Mouse (Mus musculus): ENCODE results near the gene 1110017D15Rik. TPM values are rescaled to one million over a fixed set of nuclear protein-coding genes. Genes with fewer than 3 reads are reported as not detected.
A peak's percentile ranks its signal among the peaks of the same experiment; 100 is the strongest.

1110017D15Rik gene
- polyA plus RNA-seq, 1 experiment from 2014 or later = 0.68 TPM

DNA sequence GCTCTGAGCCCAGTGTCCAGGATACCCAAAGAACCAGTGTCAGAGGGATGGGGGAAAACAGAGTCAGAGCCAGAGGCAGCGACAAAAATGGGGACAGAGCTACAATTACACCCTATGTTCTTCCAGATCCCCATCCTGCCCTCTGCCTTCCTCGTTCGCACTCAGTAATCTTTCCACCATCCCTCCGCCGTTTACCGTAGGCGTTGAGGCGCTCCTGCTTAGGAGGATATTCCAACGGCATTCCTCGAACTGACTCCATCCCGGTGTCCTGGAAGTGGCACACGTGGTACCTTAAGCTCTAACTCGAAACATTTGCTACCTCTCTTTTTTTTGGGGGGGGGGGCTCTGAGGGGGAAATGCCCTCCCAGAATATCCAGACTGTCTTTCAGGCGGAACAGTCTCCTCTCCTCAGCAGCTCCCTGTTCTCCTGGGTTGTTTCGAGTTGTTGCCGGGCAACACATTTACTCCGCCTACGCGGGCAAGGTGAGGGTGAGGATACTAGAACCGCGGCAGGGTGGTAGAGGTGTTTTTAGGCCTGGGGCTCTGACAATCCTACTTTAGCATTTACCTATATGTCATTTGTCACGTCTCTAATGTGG, 9.7 kb downstream of the 1110017D15Rik start:
- H3K9me3 ChIP-seq (replicated peaks; ENCODE audit: low read length) = no peaks in the 10 kb centered on the region
- no peak for ATAC-seq (replicated peaks; ENCODE audit: low FRiP score, low read depth)
- H3K4me3 ChIP-seq (replicated peaks; ENCODE audit: low read depth, low read length) = peak overlapping the region; percentile 50
- TF ChIP-seq CTCF (IDR thresholded peaks at IDR 0.05; ENCODE audit: low read depth) = no peak
- DNase-seq (ENCODE audit: low spot score) = no peak
- no peaks in the 10 kb centered on the region; the same call in 1 of the 2 replicates for H3K27me3 ChIP-seq (ENCODE audit: insufficient read depth, low read length)
- no peak overlapping the region for H3K27ac ChIP-seq
- H3K9ac ChIP-seq (ENCODE audit: low read depth, low read length) = peak overlapping the region; percentile 40; the same call in 1 of the 2 replicates
- H3K4me1 ChIP-seq (replicated peaks; ENCODE audit: insufficient read depth, low read length) = peaks cover 9% of the 10 kb centered on the region; the same call in 1 of the 2 replicates
- no peaks in the 10 kb centered on the region for H3K36me3 ChIP-seq (ENCODE audit: insufficient read depth, low read length)
- peak overlapping the region; percentile 92 for H3K4me2 ChIP-seq (ENCODE audit: low read length)
- 5% methylated on average over 22 of the region's 22 CpGs for WGBS

DNA sequence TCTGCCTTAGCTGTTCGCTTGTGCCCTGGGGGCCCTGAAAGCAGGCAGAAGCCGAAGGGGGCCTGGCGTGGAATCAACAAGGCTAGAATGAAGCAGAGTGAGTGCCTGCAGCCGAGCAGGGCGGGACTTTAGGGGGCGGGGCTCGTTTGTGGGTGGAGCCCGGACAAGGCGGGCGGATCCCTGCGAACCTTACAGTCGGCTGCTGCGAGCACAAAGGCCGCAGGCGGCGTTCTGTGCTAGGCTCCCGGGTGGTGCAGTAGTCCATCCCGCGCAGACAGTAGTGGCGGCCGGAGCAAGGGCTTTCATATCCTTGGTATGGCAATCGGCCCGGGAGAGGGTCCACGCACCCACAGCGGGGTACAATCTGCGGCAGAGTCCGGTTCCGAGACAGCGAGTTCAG, 10.2 kb downstream of the 1110017D15Rik start:
- under 1% methylated on average over 29 of the region's 29 CpGs for WGBS
- Histone ChIP-seq H3K4me1 (replicated peaks; ENCODE audit: insufficient read depth, low read length) (peaks cover 9% of the 10 kb centered on the region; the same call in 1 of the 2 replicates), H3K27me3 (ENCODE audit: insufficient read depth, low read length) (no peaks in the 10 kb centered on the region; the same call in 1 of the 2 replicates), H3K4me2 (ENCODE audit: low read length) (peak overlapping the region; percentile 92), H3K4me3 (replicated peaks; ENCODE audit: low read depth, low read length) (peak overlapping the region; percentile 50), H3K9me3 (replicated peaks; ENCODE audit: low read length) (no peaks in the 10 kb centered on the region), H3K36me3 (ENCODE audit: insufficient read depth, low read length) (no peaks in the 10 kb centered on the region), H3K9ac (ENCODE audit: low read depth, low read length) (peak overlapping the region; percentile 40; the same call in 1 of the 2 replicates), H3K27ac (no peak overlapping the region)
- ATAC-seq (replicated peaks; ENCODE audit: low FRiP score, low read depth) = peak; percentile 64
- no peak; the same call in 1 of the 2 replicates for TF ChIP-seq CTCF (IDR thresholded peaks at IDR 0.05; ENCODE audit: low read depth)
- peak; percentile 89 for DNase-seq (ENCODE audit: low spot score)

DNA sequence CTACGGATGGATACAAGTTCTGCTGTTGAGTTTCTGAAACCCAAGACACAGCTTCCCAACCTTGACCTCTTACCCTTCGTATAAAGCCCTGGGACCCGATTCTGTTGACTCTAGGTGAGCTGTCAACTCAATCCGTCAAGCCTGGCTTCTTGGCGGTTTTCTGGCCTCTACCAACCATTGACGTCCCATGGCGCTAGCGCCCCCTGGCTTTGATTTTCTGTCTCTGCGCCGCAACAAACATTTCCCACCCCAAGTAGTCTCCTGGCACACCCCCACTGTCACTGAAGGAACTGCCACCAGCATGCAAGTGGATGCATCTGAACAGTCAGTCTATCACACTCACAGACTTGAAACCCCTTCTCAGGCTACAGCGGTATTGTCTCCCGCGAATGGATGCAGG, 11.0 kb downstream of the 1110017D15Rik start:
- H3K4me2 ChIP-seq (ENCODE audit: low read length) = peak overlapping the region; percentile 92
- ATAC-seq (replicated peaks; ENCODE audit: low FRiP score, low read depth) (no peak), DNase-seq (ENCODE audit: low spot score) (peak; percentile 56)
- WGBS = 11% methylated on average over 13 of the region's 13 CpGs
- TF ChIP-seq CTCF (IDR thresholded peaks at IDR 0.05; ENCODE audit: low read depth) = peak; percentile 75
- H3K4me1 ChIP-seq (replicated peaks; ENCODE audit: insufficient read depth, low read length) = peaks cover 9% of the 10 kb centered on the region; the same call in 1 of the 2 replicates
- H3K27ac ChIP-seq = no peak overlapping the region
- H3K9ac ChIP-seq (ENCODE audit: low read depth, low read length) = peak overlapping the region; percentile 40; the same call in 1 of the 2 replicates
- no peaks in the 10 kb centered on the region for H3K36me3 ChIP-seq (ENCODE audit: insufficient read depth, low read length)
- no peaks in the 10 kb centered on the region; the same call in 1 of the 2 replicates for H3K27me3 ChIP-seq (ENCODE audit: insufficient read depth, low read length)
- peak overlapping the region; percentile 50; the same call in 1 of the 2 replicates for H3K4me3 ChIP-seq (replicated peaks; ENCODE audit: low read depth, low read length)
- H3K9me3 ChIP-seq (replicated peaks; ENCODE audit: low read length) = no peaks in the 10 kb centered on the region

DNA sequence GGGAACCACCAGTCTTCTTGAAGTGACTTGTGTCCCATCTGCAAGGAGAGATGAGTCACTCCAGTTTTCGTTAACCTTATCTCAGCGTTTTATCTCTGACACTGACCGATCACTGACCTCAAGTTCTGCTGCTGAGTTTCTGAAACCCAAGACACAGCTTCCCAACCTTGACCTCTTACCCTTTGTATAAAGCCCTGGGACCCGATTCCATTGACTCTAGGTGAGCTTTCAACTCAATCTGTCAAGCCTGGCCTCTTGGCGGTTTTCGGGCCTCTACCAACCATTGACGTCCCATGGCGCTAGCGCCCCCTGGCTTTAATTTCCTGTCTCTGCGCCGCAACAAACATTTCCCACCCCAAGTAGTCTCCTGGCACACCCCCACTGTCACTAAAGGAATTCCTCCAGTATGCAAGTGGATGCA, 12.0 kb downstream of the 1110017D15Rik start:
- WGBS = 52% methylated on average over 11 of the region's 11 CpGs
- ATAC-seq (replicated peaks; ENCODE audit: low FRiP score, low read depth) = no peak
- DNase-seq (ENCODE audit: low spot score) = no peak

DNA sequence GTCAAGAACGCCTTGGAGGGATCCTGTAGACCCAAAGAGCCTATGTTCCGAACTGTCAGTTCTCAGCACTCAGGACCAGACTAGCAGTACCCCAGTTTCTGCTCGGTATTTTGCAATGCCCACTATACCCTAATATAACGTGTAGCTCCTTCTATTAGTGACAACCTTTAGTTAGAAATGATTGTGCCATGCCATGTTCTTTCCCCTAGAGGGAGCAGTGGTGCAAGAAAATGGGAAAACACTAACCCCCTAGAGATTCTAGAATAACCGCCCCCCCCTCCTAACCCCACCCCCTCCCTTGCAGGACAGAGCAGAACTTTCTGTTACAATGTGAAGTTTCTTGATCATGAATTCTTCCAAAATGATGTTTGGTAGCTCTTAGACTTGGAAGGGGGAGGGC, 12.8 kb downstream of the 1110017D15Rik start:
- no peak overlapping the region for H3K27ac ChIP-seq
- no peak overlapping the region for H3K9ac ChIP-seq (ENCODE audit: low read depth, low read length)
- no peak for DNase-seq (ENCODE audit: low spot score)
- TF ChIP-seq CTCF (IDR thresholded peaks at IDR 0.05; ENCODE audit: low read depth) = peak; percentile 29; the same call in 1 of the 2 replicates
- peaks cover 9% of the 10 kb centered on the region; the same call in 1 of the 2 replicates for H3K4me1 ChIP-seq (replicated peaks; ENCODE audit: insufficient read depth, low read length)
- H3K36me3 ChIP-seq (ENCODE audit: insufficient read depth, low read length) = no peaks in the 10 kb centered on the region
- no peak overlapping the region for H3K4me2 ChIP-seq (ENCODE audit: low read length)
- H3K4me3 ChIP-seq (replicated peaks; ENCODE audit: low read depth, low read length) = no peak overlapping the region
- H3K9me3 ChIP-seq (replicated peaks; ENCODE audit: low read length) = no peaks in the 10 kb centered on the region
- H3K27me3 ChIP-seq (ENCODE audit: insufficient read depth, low read length) = peaks cover 11% of the 10 kb centered on the region; the same call in 1 of the 2 replicates
- ATAC-seq (replicated peaks; ENCODE audit: low FRiP score, low read depth) = no peak
- 76% methylated on average over 5 of the region's 5 CpGs for WGBS

More for the DNA sequence above, 12.0 kb downstream of the 1110017D15Rik start:
- Histone ChIP-seq H3K9ac (ENCODE audit: low read depth, low read length) (no peak overlapping the region), H3K4me1 (replicated peaks; ENCODE audit: insufficient read depth, low read length) (peaks cover 9% of the 10 kb centered on the region; the same call in 1 of the 2 replicates), H3K4me3 (replicated peaks; ENCODE audit: low read depth, low read length) (no peak overlapping the region), H3K4me2 (ENCODE audit: low read length) (no peak overlapping the region), H3K27me3 (ENCODE audit: insufficient read depth, low read length) (0 out of 2 replicates have a peak, but pooled peaks cover 5% of the 10 kb centered on the region), H3K27ac (no peak overlapping the region), H3K36me3 (ENCODE audit: insufficient read depth, low read length) (no peaks in the 10 kb centered on the region), H3K9me3 (replicated peaks; ENCODE audit: low read length) (no peaks in the 10 kb centered on the region)
- peak; percentile 54 for TF ChIP-seq CTCF (IDR thresholded peaks at IDR 0.05; ENCODE audit: low read depth)

DNA sequence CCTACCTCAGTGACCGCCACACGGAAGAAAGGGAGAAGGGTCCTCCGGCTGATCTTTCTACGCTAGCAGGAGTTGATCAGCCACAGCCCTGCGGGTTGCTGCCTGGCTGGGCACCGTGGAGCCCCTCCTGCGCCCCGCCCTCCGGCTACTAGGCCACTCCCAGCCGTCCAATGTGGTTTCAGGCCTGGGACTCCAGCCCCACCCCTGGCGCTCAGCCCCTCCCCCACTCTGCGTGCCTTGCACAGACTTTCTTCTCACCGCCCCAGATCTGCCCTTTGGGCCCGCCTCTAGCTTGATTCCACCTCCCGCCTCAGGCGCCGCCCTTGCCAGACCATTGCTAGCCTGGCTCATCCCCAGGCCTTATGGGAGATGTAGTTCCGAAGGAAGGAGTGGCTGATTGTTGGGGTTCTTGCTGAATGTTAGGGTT, 14.1 kb downstream of the 1110017D15Rik start, which contains the start of gene AI464131:
AI464131 (minus strand) TSS at position 91 of the 427 bp plus-strand sequence.
- Histone ChIP-seq H3K27ac (no peak within 1 kb of the TSS), H3K4me3 (replicated peaks; ENCODE audit: low read depth, low read length) (peak within 1 kb of the TSS; percentile 33), H3K4me2 (ENCODE audit: low read length) (peak within 1 kb of the TSS; percentile 61), H3K27me3 (ENCODE audit: insufficient read depth, low read length) (peaks cover 17% of the 10 kb centered on the region), H3K9me3 (replicated peaks; ENCODE audit: low read length) (no peaks in the 10 kb centered on the region), H3K9ac (ENCODE audit: low read depth, low read length) (peak within 1 kb of the TSS; percentile 46; the same call in 1 of the 2 replicates), H3K36me3 (ENCODE audit: insufficient read depth, low read length) (no peaks in the 10 kb centered on the region), H3K4me1 (replicated peaks; ENCODE audit: insufficient read depth, low read length) (peaks cover 19% of the 10 kb centered on the region)
- WGBS = under 1% methylated on average over 17 of the region's 18 CpGs
- TF ChIP-seq CTCF (IDR thresholded peaks at IDR 0.05; ENCODE audit: low read depth) = peak; percentile 27; the same call in 1 of the 2 replicates
- DNase-seq (ENCODE audit: low spot score) = peak; percentile 99
- peak; percentile 94 for ATAC-seq (replicated peaks; ENCODE audit: low FRiP score, low read depth)
